Mouse (Mus musculus) erythroblast, embryonic 14.5 days (primary cell): ENCODE measurements around the gene Crk. TPM values are rescaled to one million over a fixed set of nuclear protein-coding genes. Genes with fewer than 3 reads are reported as not detected.

ENCODE experiments used
- H3K27me3 ChIP-seq: 2 replicates; pipeline ENCODE4 v1.6.1; 2012; ENCODE audit warnings: inconsistent platforms; ENCODE audit not compliant: control insufficient read depth
- H3K36me3 ChIP-seq: 2 replicates; pipeline ENCODE4 v1.6.1; 2012; ENCODE audit warnings: mild to moderate bottlenecking, inconsistent platforms; ENCODE audit not compliant: control insufficient read depth
- H3K4me1 ChIP-seq: 2 replicates; pipeline ENCODE4 v1.6.1; 2012; ENCODE audit warnings: inconsistent platforms; ENCODE audit not compliant: control insufficient read depth
- H3K4me3 ChIP-seq: replicated peaks from 2 replicates; pipeline ENCODE3; 2012; ENCODE audit warnings: moderate library complexity, mild to moderate bottlenecking, inconsistent platforms
- H3K9me3 ChIP-seq: 2 replicates; pipeline ENCODE4 v1.6.1; 2012; ENCODE audit warnings: low read length, inconsistent platforms, mixed read lengths; ENCODE audit not compliant: control insufficient read depth
- GATA1 ChIP-seq: IDR thresholded peaks from 2 replicates; pipeline ENCODE4 v1.6.1; 2012; ENCODE audit warnings: low read length, inconsistent platforms, mixed read lengths
- TAL1 ChIP-seq: IDR thresholded peaks from 3 replicates; pipeline ENCODE4 v1.6.1; 2012; ENCODE audit warnings: low read length, inconsistent platforms, mixed read lengths
- polyA plus RNA-seq: library from polyadenylated mRNA; stranded (reverse); fragments of >175 nt; gene quantifications from 2 replicates; pipeline ENCODE4 v1.2.3, GENCODE M21; 2012

The Crk gene
- polyA plus RNA-seq: 4.4 and 6.6 TPM in 2 replicates

GRCm38 (mm10) chr11:75678747-75679438 is at the start of gene Crk:
Gene Crk, plus strand, starts transcription at chr11:75679259.
- Histone ChIP-seq H3K36me3 (peaks cover 32% of the 10 kb centered on the region), H3K27me3 (no peaks in the 10 kb centered on the region), H3K4me3 (peak within 1 kb of the TSS; percentile 100), H3K9me3 (no peaks in the 10 kb centered on the region), H3K4me1 (peaks cover 44% of the 10 kb centered on the region)
- TF ChIP-seq GATA1 (peak; percentile 75), TAL1 (no peak)

- no peak for TF ChIP-seq GATA1
- no peak for TF ChIP-seq TAL1
- H3K36me3 ChIP-seq: peaks cover 59% of the 10 kb centered on the region
- no peaks in the 10 kb centered on the region for H3K9me3 ChIP-seq
- no peaks in the 10 kb centered on the region for H3K27me3 ChIP-seq
- peaks cover 33% of the 10 kb centered on the region for H3K4me1 ChIP-seq
- peak overlapping the region; percentile 70 for H3K4me3 ChIP-seq
These were observed 49.0 kb upstream of the Crk start for GRCm38 (mm10) chr11:75630098-75630497.

- Histone ChIP-seq H3K4me3 (peak within 1 kb of the TSS; percentile 70), H3K36me3 (peaks cover 59% of the 10 kb centered on the region), H3K4me1 (peaks cover 33% of the 10 kb centered on the region), H3K9me3 (no peaks in the 10 kb centered on the region), H3K27me3 (no peaks in the 10 kb centered on the region)
- TF ChIP-seq TAL1 (no peak), GATA1 (no peak)
These were observed 48.3 kb upstream of the Crk start, which contains the start of gene Inpp5k for GRCm38 (mm10) chr11:75630645-75631229. Gene Inpp5k, plus strand, starts transcription at chr11:75630988.

GRCm38 (mm10) chr11:75631561-75632225 is 47.4 kb upstream of the Crk start:
- Histone ChIP-seq H3K9me3 (no peaks in the 10 kb centered on the region), H3K36me3 (peaks cover 59% of the 10 kb centered on the region), H3K27me3 (no peaks in the 10 kb centered on the region), H3K4me3 (peak overlapping the region; percentile 70), H3K4me1 (peaks cover 33% of the 10 kb centered on the region)
- no peak for TF ChIP-seq TAL1

GRCm38 (mm10) chr11:75632921-75633320 is 46.1 kb upstream of the Crk start:
- TF ChIP-seq TAL1 (no peak), GATA1 (no peak)
- Histone ChIP-seq H3K27me3 (no peaks in the 10 kb centered on the region), H3K9me3 (no peaks in the 10 kb centered on the region), H3K4me3 (no peak overlapping the region), H3K4me1 (peaks cover 33% of the 10 kb centered on the region), H3K36me3 (peaks cover 57% of the 10 kb centered on the region)

DNA sequence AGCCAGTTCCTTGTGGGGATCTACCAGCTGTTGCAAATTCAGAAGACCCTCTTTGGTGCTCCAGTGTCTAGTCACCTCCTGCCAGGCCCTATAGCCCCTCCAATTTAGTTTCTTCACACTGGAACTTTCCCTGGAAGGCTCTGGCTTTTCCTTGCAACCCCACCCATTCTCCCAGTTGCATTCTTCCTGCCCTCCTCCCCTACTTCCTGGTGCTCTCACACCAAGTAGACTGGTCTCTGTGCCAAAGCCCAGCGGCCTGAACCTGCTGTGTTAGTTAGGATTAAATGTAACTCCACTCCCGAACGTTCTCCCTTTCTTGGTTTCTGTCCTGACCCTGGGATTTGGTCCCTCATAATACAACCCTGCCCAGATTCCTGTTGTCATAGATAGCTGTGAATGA is 44.3 kb upstream of the Crk start:
- H3K36me3 ChIP-seq: peaks cover 60% of the 10 kb centered on the region
- H3K27me3 ChIP-seq: no peaks in the 10 kb centered on the region
- H3K4me1 ChIP-seq: peaks cover 28% of the 10 kb centered on the region
- H3K4me3 ChIP-seq: no peak overlapping the region
- no peak for TF ChIP-seq GATA1
- no peak for TF ChIP-seq TAL1
- no peaks in the 10 kb centered on the region for H3K9me3 ChIP-seq

- no peaks in the 10 kb centered on the region for H3K9me3 ChIP-seq
- peaks cover 62% of the 10 kb centered on the region for H3K36me3 ChIP-seq
- TF ChIP-seq GATA1: no peak
- TF ChIP-seq TAL1: no peak
These were observed 43.7 kb upstream of the Crk start for GRCm38 (mm10) chr11:75635315-75635714.

DNA sequence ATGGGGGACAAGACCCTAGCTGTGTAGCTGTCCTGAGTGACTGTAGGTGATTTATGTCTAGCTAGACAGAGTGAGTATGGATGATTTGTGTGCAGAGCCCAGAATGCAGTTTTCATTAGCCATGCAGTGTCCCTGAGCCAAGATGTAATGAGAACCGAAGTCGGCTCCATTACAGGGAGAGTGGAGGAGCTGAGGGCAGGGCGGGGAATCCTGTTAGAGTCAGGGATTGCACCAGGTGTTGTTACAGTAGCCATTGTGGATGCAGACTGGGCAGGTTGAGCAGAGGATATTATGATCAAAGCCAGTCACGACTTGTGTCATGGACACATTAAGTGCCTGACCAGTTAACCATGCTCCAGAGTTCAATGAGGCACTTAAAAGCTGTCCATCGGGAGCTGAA is 35.7 kb upstream of the Crk start:
- TF ChIP-seq GATA1: no peak
- TF ChIP-seq TAL1: no peak
- H3K9me3 ChIP-seq: no peaks in the 10 kb centered on the region
- no peaks in the 10 kb centered on the region; the same call in 1 of the 2 replicates for H3K4me1 ChIP-seq
- no peaks in the 10 kb centered on the region for H3K27me3 ChIP-seq
- peaks cover 64% of the 10 kb centered on the region for H3K36me3 ChIP-seq
- no peak overlapping the region for H3K4me3 ChIP-seq

More at GRCm38 (mm10) chr11:75635315-75635714, 43.7 kb upstream of the Crk start:
- H3K4me1 ChIP-seq: peaks cover 23% of the 10 kb centered on the region
- H3K27me3 ChIP-seq: no peaks in the 10 kb centered on the region
- H3K4me3 ChIP-seq: no peak overlapping the region

DNA sequence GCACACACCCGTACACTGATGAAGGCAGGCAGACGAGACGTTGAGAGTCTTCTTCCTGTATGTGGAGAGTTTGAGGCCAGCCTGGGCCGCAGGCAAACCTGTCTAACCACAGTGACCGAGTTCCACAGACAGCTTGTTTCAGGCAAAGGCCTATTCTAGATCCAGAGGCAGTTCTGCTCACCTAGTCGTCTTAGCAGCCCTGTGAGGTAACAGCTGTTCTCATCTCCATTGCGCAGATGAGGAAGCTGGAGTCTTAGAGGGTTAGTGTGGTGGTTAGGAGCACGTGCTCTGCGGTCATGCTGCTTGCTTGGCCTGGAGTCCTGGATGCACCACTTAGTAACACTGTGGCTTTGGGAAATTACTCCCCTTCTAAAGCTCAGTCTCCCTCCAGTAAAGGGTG is 34.4 kb upstream of the Crk start:
- H3K4me1 ChIP-seq: peaks cover 8% of the 10 kb centered on the region
- H3K27me3 ChIP-seq: no peaks in the 10 kb centered on the region
- TF ChIP-seq GATA1 (no peak), TAL1 (no peak)
- no peaks in the 10 kb centered on the region for H3K9me3 ChIP-seq
- peaks cover 60% of the 10 kb centered on the region for H3K36me3 ChIP-seq
- no peak overlapping the region for H3K4me3 ChIP-seq
